Mouse (Mus musculus): ENCODE measurements at regions not wholly inside any gene's neighbourhood (a gene's known extent, or its start where the extent isn't known, plus 50 kb on each side); places are given as distances from the start of the nearest gene placed in this dataset.

DNA sequence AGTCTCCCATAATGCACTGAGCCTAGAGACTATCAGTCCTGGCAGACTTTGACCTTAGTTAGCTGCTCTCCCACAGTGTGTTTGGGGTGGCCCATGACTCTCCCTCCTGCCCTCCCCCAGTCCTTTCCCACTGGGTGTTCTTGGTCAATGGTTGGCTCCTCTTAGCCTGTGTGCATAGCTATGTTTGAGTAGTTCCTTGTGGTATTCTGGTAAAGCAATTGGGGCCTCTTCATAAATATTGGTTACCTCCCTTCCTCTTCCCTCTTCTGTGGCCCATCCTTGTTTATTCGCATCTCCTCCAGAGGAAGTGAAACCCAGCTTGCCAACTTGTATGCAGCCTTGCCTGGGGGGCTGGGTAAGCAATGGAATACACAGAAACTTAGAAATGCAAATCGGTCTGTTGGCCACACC is 74.0 kb downstream of the Zfp706 start:
- no peak for ATAC-seq (ENCODE audit: borderline replicate concordance, extremely low read depth, low FRiP score, low TSS enrichment)
- Histone ChIP-seq H3K27ac (no peak overlapping the region), H3K9me3 (no peaks in the 10 kb centered on the region), H3K36me3 (no peaks in the 10 kb centered on the region), H3K9ac (no peak overlapping the region), H3K4me2 (no peak overlapping the region), H3K4me3 (no peak overlapping the region), H3K4me1 (peaks cover 12% of the 10 kb centered on the region), H3K27me3 (no peaks in the 10 kb centered on the region)
- WGBS = 80% methylated on average over 2 of the region's 2 CpGs

GRCm38 (mm10) chr15:36931460-36931859 is 76.1 kb downstream of the Zfp706 start:
- H3K9me3 ChIP-seq = no peaks in the 10 kb centered on the region
- no peak overlapping the region for H3K27ac ChIP-seq
- no peak overlapping the region for H3K9ac ChIP-seq
- H3K4me2 ChIP-seq = no peak overlapping the region
- H3K36me3 ChIP-seq = no peaks in the 10 kb centered on the region
- WGBS = 77% methylated on average over 2 of the region's 2 CpGs
- no peak for ATAC-seq (ENCODE audit: borderline replicate concordance, extremely low read depth, low FRiP score, low TSS enrichment)
- H3K27me3 ChIP-seq = no peaks in the 10 kb centered on the region
- no peaks in the 10 kb centered on the region for H3K4me1 ChIP-seq
- no peak overlapping the region for H3K4me3 ChIP-seq

- H3K9ac ChIP-seq = no peak overlapping the region
- no peak overlapping the region for H3K27ac ChIP-seq
- no peak overlapping the region for H3K4me2 ChIP-seq
- no peaks in the 10 kb centered on the region for H3K36me3 ChIP-seq
- H3K27me3 ChIP-seq = no peaks in the 10 kb centered on the region
- no peak for ATAC-seq (ENCODE audit: borderline replicate concordance, extremely low read depth, low FRiP score, low TSS enrichment)
- no peak overlapping the region for H3K4me3 ChIP-seq
- WGBS = 69% methylated on average over 6 of the region's 6 CpGs
- H3K9me3 ChIP-seq = no peaks in the 10 kb centered on the region
- H3K4me1 ChIP-seq = no peaks in the 10 kb centered on the region
Observed at GRCm38 (mm10) chr15:36930433-36930832, 77.1 kb downstream of the Zfp706 start.

DNA sequence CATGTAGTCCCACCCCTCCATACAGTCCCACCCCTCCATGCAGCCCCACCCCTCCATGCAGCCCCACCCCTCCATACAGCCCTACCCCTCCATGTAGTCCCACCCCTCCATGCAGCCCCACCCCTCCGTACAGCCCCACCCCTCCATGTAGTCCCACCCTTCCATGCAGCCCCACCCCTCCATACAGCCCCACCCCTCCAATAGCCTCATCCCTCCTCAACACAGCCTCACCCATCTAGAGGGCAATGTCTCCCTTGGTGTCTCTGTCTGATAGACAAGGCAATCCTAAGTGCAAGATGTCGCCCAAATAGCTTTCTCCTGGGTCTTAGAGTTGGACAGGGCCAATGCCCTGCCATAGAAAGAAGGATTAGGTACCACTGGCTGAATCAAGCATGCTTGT is 77.8 kb downstream of the Zfp706 start:
- ATAC-seq (ENCODE audit: borderline replicate concordance, extremely low read depth, low FRiP score, low TSS enrichment) = no peak
- Histone ChIP-seq H3K9me3 (no peaks in the 10 kb centered on the region), H3K4me3 (no peak overlapping the region), H3K27me3 (no peaks in the 10 kb centered on the region), H3K4me2 (no peak overlapping the region), H3K4me1 (no peaks in the 10 kb centered on the region), H3K36me3 (no peaks in the 10 kb centered on the region), H3K9ac (no peak overlapping the region), H3K27ac (no peak overlapping the region)
- 69% methylated on average over 2 of the region's 2 CpGs for WGBS

- Histone ChIP-seq H3K36me3 (no peaks in the 10 kb centered on the region), H3K27ac (no peak overlapping the region), H3K4me3 (no peak overlapping the region), H3K4me1 (peaks cover 6% of the 10 kb centered on the region; the same call in 1 of the 2 replicates), H3K27me3 (no peaks in the 10 kb centered on the region), H3K9me3 (no peaks in the 10 kb centered on the region), H3K9ac (no peak overlapping the region), H3K4me2 (no peak overlapping the region)
- 76% methylated on average over 3 of the region's 3 CpGs for WGBS
- no peak for ATAC-seq (ENCODE audit: borderline replicate concordance, extremely low read depth, low FRiP score, low TSS enrichment)
Observed at GRCm38 (mm10) chr15:36929088-36929487, 78.5 kb downstream of the Zfp706 start.

GRCm38 (mm10) chr15:36928678-36929077 is 78.9 kb downstream of the Zfp706 start:
- WGBS = 93% methylated on average over 4 of the region's 4 CpGs
- no peak overlapping the region for H3K4me2 ChIP-seq
- no peak overlapping the region for H3K9ac ChIP-seq
- no peak overlapping the region for H3K4me3 ChIP-seq
- no peaks in the 10 kb centered on the region for H3K9me3 ChIP-seq
- H3K4me1 ChIP-seq = peaks cover 9% of the 10 kb centered on the region; the same call in 1 of the 2 replicates
- H3K36me3 ChIP-seq = no peaks in the 10 kb centered on the region
- no peak for ATAC-seq (ENCODE audit: borderline replicate concordance, extremely low read depth, low FRiP score, low TSS enrichment)
- H3K27ac ChIP-seq = no peak overlapping the region
- H3K27me3 ChIP-seq = no peaks in the 10 kb centered on the region

DNA sequence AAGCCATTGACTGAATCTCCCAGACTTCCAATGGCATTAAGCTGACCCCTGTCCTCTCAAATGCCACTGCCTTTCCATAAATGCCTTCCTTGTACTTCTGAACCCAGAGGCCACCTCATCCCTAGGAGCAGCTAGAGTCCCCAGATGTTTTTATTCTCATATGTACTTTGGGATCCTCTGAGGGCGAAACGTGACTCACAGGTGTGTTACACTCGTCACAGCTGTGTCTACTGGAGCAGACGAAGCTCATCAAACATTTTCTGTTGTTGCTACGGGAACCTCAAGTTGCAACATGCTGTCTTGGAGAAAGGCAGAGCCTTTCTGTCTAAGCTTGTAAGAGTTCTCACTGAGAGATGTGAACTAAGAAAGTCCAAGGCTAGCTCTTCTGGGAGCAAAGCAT is 80.1 kb downstream of the Zfp706 start:
- Histone ChIP-seq H3K4me2 (no peak overlapping the region), H3K4me3 (no peak overlapping the region), H3K4me1 (peaks cover 9% of the 10 kb centered on the region; the same call in 1 of the 2 replicates), H3K9me3 (no peaks in the 10 kb centered on the region), H3K36me3 (no peaks in the 10 kb centered on the region), H3K27me3 (no peaks in the 10 kb centered on the region), H3K9ac (no peak overlapping the region), H3K27ac (no peak overlapping the region)
- ATAC-seq (ENCODE audit: borderline replicate concordance, extremely low read depth, low FRiP score, low TSS enrichment) = no peak
- WGBS = 50% methylated on average over 5 of the region's 5 CpGs

- H3K27me3 ChIP-seq = no peaks in the 10 kb centered on the region
- no peak overlapping the region for H3K27ac ChIP-seq
- no peaks in the 10 kb centered on the region for H3K9me3 ChIP-seq
- WGBS = 54% methylated on average over 6 of the region's 6 CpGs
- no peak overlapping the region for H3K4me2 ChIP-seq
- H3K9ac ChIP-seq = no peak overlapping the region
- no peak overlapping the region for H3K4me3 ChIP-seq
- ATAC-seq (ENCODE audit: borderline replicate concordance, extremely low read depth, low FRiP score, low TSS enrichment) = peak; percentile 23; the same call in 1 of the 2 replicates
- H3K4me1 ChIP-seq = peaks cover 9% of the 10 kb centered on the region; the same call in 1 of the 2 replicates
- no peaks in the 10 kb centered on the region for H3K36me3 ChIP-seq
Observed at GRCm38 (mm10) chr15:36924171-36924570, 83.4 kb downstream of the Zfp706 start.

- Histone ChIP-seq H3K27ac (no peak overlapping the region), H3K4me3 (no peak overlapping the region), H3K9ac (no peak overlapping the region), H3K27me3 (no peaks in the 10 kb centered on the region), H3K4me2 (no peak overlapping the region), H3K36me3 (no peaks in the 10 kb centered on the region), H3K4me1 (peaks cover 9% of the 10 kb centered on the region; the same call in 1 of the 2 replicates), H3K9me3 (no peaks in the 10 kb centered on the region)
- no peak for ATAC-seq (ENCODE audit: borderline replicate concordance, extremely low read depth, low FRiP score, low TSS enrichment)
- 25% methylated on average over 3 of the region's 3 CpGs for WGBS
Observed at GRCm38 (mm10) chr15:36921384-36921783, 86.2 kb downstream of the Zfp706 start.

DNA sequence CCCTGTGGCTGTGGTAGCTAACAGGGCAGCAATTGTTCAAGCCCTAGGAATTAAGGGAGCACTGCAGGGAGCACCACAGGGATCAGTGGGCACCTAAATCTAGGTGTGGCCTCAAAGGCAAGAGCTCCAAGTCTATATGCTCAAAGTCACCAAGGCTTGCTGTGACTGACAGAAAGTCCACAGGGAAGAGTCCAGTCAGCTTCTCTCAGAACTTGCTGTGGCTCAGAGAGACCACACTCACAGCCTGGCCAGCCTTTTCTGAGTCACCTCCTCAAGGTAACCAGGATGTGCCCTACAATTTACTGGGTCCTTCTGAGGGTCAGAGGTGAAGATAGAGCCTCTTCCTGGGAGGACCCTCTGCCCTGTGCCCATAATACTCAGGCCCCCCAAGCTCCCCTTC is 86.7 kb downstream of the Zfp706 start:
- H3K27ac ChIP-seq = no peak overlapping the region
- H3K4me2 ChIP-seq = no peak overlapping the region
- H3K4me3 ChIP-seq = no peak overlapping the region
- no peak overlapping the region for H3K9ac ChIP-seq
- H3K4me1 ChIP-seq = peaks cover 9% of the 10 kb centered on the region; the same call in 1 of the 2 replicates
- no peaks in the 10 kb centered on the region for H3K27me3 ChIP-seq
- H3K36me3 ChIP-seq = no peaks in the 10 kb centered on the region
- no peaks in the 10 kb centered on the region for H3K9me3 ChIP-seq
- no peak for ATAC-seq (ENCODE audit: borderline replicate concordance, extremely low read depth, low FRiP score, low TSS enrichment)

- Histone ChIP-seq H3K9me3 (no peaks in the 10 kb centered on the region), H3K9ac (no peak overlapping the region), H3K4me1 (peaks cover 9% of the 10 kb centered on the region; the same call in 1 of the 2 replicates), H3K27ac (no peak overlapping the region), H3K4me3 (no peak overlapping the region), H3K27me3 (no peaks in the 10 kb centered on the region), H3K36me3 (no peaks in the 10 kb centered on the region), H3K4me2 (no peak overlapping the region)
- no peak for ATAC-seq (ENCODE audit: borderline replicate concordance, extremely low read depth, low FRiP score, low TSS enrichment)
- 89% methylated on average over 5 of the region's 5 CpGs for WGBS
Observed at GRCm38 (mm10) chr15:36919704-36920103, 87.9 kb downstream of the Zfp706 start.

DNA sequence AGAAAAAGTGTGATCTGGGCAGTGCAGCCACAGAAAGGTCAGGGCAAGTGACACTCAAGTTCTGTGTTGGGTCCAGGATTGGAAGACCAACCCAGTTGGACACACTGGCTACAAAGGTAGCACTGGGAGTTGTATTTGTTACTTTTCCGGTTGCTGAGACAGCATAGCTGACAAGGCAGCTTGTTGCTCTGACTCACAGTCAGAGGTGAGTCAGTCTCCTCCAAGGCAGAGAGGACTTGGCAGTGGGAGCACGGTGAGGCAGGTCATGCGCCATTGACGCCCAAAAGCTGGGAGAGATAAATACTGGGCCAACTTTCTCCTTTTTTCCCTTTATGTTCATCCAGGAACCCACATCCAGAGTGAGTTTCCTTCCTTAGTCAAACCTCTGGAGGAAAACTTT is 88.4 kb downstream of the Zfp706 start:
- no peaks in the 10 kb centered on the region for H3K27me3 ChIP-seq
- no peak overlapping the region for H3K4me2 ChIP-seq
- no peak overlapping the region for H3K27ac ChIP-seq
- WGBS = 76% methylated on average over 4 of the region's 4 CpGs
- peaks cover 4% of the 10 kb centered on the region; the same call in 1 of the 2 replicates for H3K4me1 ChIP-seq
- H3K9ac ChIP-seq = no peak overlapping the region
- H3K4me3 ChIP-seq = no peak overlapping the region
- no peaks in the 10 kb centered on the region for H3K9me3 ChIP-seq
- ATAC-seq (ENCODE audit: borderline replicate concordance, extremely low read depth, low FRiP score, low TSS enrichment) = no peak
- no peaks in the 10 kb centered on the region for H3K36me3 ChIP-seq

DNA sequence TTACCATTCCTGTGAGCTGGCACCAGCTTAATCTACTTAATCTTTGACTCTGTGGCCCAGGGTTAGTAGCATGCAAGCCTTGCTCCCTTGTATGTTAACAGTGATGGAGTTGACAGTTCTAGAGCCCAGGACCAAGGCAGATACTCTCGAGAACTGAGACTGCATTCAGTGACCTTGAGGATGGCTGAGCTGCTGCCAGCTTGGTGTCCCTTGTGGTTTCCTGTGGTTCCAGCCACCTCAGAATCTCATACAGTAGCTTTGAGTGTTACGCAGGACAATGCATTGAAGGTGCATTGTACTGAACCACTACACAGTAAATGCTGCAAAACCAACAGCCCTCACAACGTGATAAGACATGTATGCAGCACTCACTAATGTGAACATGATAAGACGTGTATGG is 90.6 kb downstream of the Zfp706 start:
- Histone ChIP-seq H3K4me1 (no peaks in the 10 kb centered on the region), H3K36me3 (no peaks in the 10 kb centered on the region), H3K4me2 (no peak overlapping the region), H3K4me3 (no peak overlapping the region), H3K9me3 (no peaks in the 10 kb centered on the region), H3K27me3 (no peaks in the 10 kb centered on the region), H3K27ac (no peak overlapping the region), H3K9ac (no peak overlapping the region)
- ATAC-seq (ENCODE audit: borderline replicate concordance, extremely low read depth, low FRiP score, low TSS enrichment) = no peak
- 63% methylated on average over 4 of the region's 4 CpGs for WGBS

Data from lung, embryonic 15.5 days (tissue).